Mouse (Mus musculus): ENCODE measurements around the gene Olfr50. TPM values are rescaled to one million over a fixed set of nuclear protein-coding genes. Genes with fewer than 3 reads are reported as not detected.

Gene Olfr50
- polyA plus RNA-seq (2015; fragmentation: Nextera tagmentation; extraction: Ambion mirVana) = not detected in 2 replicates

GRCm38 (mm10) chr2:36790238-36790637 is at the start of gene Olfr50:
TSS of gene Olfr50 (plus strand) at chr2:36790538.
- ATAC-seq = no peak
- WGBS = 77% methylated on average over 2 of the region's 2 CpGs

GRCm38 (mm10) chr2:36783976-36784375 is 6.4 kb upstream of the Olfr50 start, which contains the start of gene Olfr348:
TSS of gene Olfr348 (plus strand) at chr2:36784276.
- H3K27me3 ChIP-seq (ENCODE audit: control insufficient read depth, insufficient read depth, low read depth, low read length) = no peaks in the 10 kb centered on the region
- H3K4me2 ChIP-seq (ENCODE audit: low read length) = no peak within 1 kb of the TSS
- H3K4me3 ChIP-seq (ENCODE audit: low read depth, low read length) = no peak within 1 kb of the TSS
- H3K9ac ChIP-seq (ENCODE audit: low read depth, low read length) = no peak within 1 kb of the TSS
- no peak within 1 kb of the TSS for H3K27ac ChIP-seq (ENCODE audit: low read length)
- H3K9me3 ChIP-seq (replicated peaks; ENCODE audit: control insufficient read depth, low read length, poor library complexity, severe bottlenecking) = peaks cover 7% of the 10 kb centered on the region; the same call in 1 of the 2 replicates
- H3K36me3 ChIP-seq (ENCODE audit: control insufficient read depth, insufficient read depth, low read length) = no peaks in the 10 kb centered on the region
- no peaks in the 10 kb centered on the region for H3K4me1 ChIP-seq (ENCODE audit: control insufficient read depth, insufficient read depth, low read length)
- ATAC-seq = no peak
- 71% methylated on average over 2 of the region's 2 CpGs for WGBS

More at GRCm38 (mm10) chr2:36790238-36790637, at the start of gene Olfr50:
- no peak within 1 kb of the TSS for H3K4me3 ChIP-seq (ENCODE audit: low read depth, low read length)
- H3K9ac ChIP-seq (ENCODE audit: low read depth, low read length) = no peak within 1 kb of the TSS
- peaks cover 14% of the 10 kb centered on the region for H3K9me3 ChIP-seq (replicated peaks; ENCODE audit: control insufficient read depth, low read length, poor library complexity, severe bottlenecking)
- H3K4me2 ChIP-seq (ENCODE audit: low read length) = no peak within 1 kb of the TSS
- H3K36me3 ChIP-seq (ENCODE audit: control insufficient read depth, insufficient read depth, low read length) = no peaks in the 10 kb centered on the region
- no peak within 1 kb of the TSS for H3K27ac ChIP-seq (ENCODE audit: low read length)
- no peaks in the 10 kb centered on the region for H3K4me1 ChIP-seq (ENCODE audit: control insufficient read depth, insufficient read depth, low read length)
- H3K27me3 ChIP-seq (ENCODE audit: control insufficient read depth, insufficient read depth, low read depth, low read length) = no peaks in the 10 kb centered on the region

GRCm38 (mm10) chr2:36816932-36817331 is 26.6 kb downstream of the Olfr50 start, which contains the start of gene Olfr3:
TSS of gene Olfr3 (minus strand) at chr2:36817032.
- no peaks in the 10 kb centered on the region for H3K27me3 ChIP-seq (ENCODE audit: control insufficient read depth, insufficient read depth, low read depth, low read length)

GRCm38 (mm10) chr2:36846010-36846409 is 55.7 kb downstream of the Olfr50 start, which contains the start of gene Olfr350:
TSS of gene Olfr350 (plus strand) at chr2:36846310.
- peaks cover 21% of the 10 kb centered on the region for H3K9me3 ChIP-seq (replicated peaks; ENCODE audit: control insufficient read depth, low read length, poor library complexity, severe bottlenecking)
- H3K9ac ChIP-seq (ENCODE audit: low read depth, low read length) = no peak within 1 kb of the TSS
- H3K4me2 ChIP-seq (ENCODE audit: low read length) = no peak within 1 kb of the TSS
- no peaks in the 10 kb centered on the region for H3K27me3 ChIP-seq (ENCODE audit: control insufficient read depth, insufficient read depth, low read depth, low read length)
- no peak within 1 kb of the TSS for H3K4me3 ChIP-seq (ENCODE audit: low read depth, low read length)
- ATAC-seq = no peak
- H3K36me3 ChIP-seq (ENCODE audit: control insufficient read depth, insufficient read depth, low read length) = no peaks in the 10 kb centered on the region
- no peaks in the 10 kb centered on the region for H3K4me1 ChIP-seq (ENCODE audit: control insufficient read depth, insufficient read depth, low read length)
- 87% methylated on average over 1 of the region's 1 CpGs for WGBS
- H3K27ac ChIP-seq (ENCODE audit: low read length) = no peak within 1 kb of the TSS

More at GRCm38 (mm10) chr2:36816932-36817331, 26.6 kb downstream of the Olfr50 start, which contains the start of gene Olfr3:
- Histone ChIP-seq H3K36me3 (ENCODE audit: control insufficient read depth, insufficient read depth, low read length) (no peaks in the 10 kb centered on the region), H3K9ac (ENCODE audit: low read depth, low read length) (no peak within 1 kb of the TSS), H3K9me3 (replicated peaks; ENCODE audit: control insufficient read depth, low read length, poor library complexity, severe bottlenecking) (peaks cover 4% of the 10 kb centered on the region), H3K27ac (ENCODE audit: low read length) (no peak within 1 kb of the TSS), H3K4me2 (ENCODE audit: low read length) (no peak within 1 kb of the TSS), H3K4me1 (ENCODE audit: control insufficient read depth, insufficient read depth, low read length) (no peaks in the 10 kb centered on the region), H3K4me3 (ENCODE audit: low read depth, low read length) (no peak within 1 kb of the TSS)
- ATAC-seq = no peak
- WGBS = 81% methylated on average over 1 of the region's 1 CpGs

Other genes with a start within 250 kb of the Olfr50 start
- not detected in 2 replicates for gene Olfr344, start 223.9 kb upstream of the Olfr50 start, polyA plus RNA-seq (2015; fragmentation: Nextera tagmentation; extraction: Ambion mirVana)
- gene Olfr345, start 150.5 kb upstream of the Olfr50 start, polyA plus RNA-seq (2015; fragmentation: Nextera tagmentation; extraction: Ambion mirVana) = not detected in 2 replicates
- not detected in 2 replicates for gene Olfr346, start 104.8 kb upstream of the Olfr50 start, polyA plus RNA-seq (2015; fragmentation: Nextera tagmentation; extraction: Ambion mirVana)
- not detected in 2 replicates for gene Olfr347, start 58.6 kb upstream of the Olfr50 start, polyA plus RNA-seq (2015; fragmentation: Nextera tagmentation; extraction: Ambion mirVana)
- gene Olfr348, start 6.3 kb upstream of the Olfr50 start, polyA plus RNA-seq (2015; fragmentation: Nextera tagmentation; extraction: Ambion mirVana) = not detected in 2 replicates
- not detected in 2 replicates for gene Olfr3, start 26.5 kb downstream of the Olfr50 start, polyA plus RNA-seq (2015; fragmentation: Nextera tagmentation; extraction: Ambion mirVana)
- gene Olfr350, start 55.8 kb downstream of the Olfr50 start, polyA plus RNA-seq (2015; fragmentation: Nextera tagmentation; extraction: Ambion mirVana) = not detected in 2 replicates
- not detected in 2 replicates for gene Olfr351, start 72.1 kb downstream of the Olfr50 start, polyA plus RNA-seq (2015; fragmentation: Nextera tagmentation; extraction: Ambion mirVana)
- not detected in 2 replicates for gene Olfr352, start 77.9 kb downstream of the Olfr50 start, polyA plus RNA-seq (2015; fragmentation: Nextera tagmentation; extraction: Ambion mirVana)
- not detected in 2 replicates for gene Olfr353, start 102.4 kb downstream of the Olfr50 start, polyA plus RNA-seq (2015; fragmentation: Nextera tagmentation; extraction: Ambion mirVana)
- gene Olfr354, start 115.1 kb downstream of the Olfr50 start, polyA plus RNA-seq (2015; fragmentation: Nextera tagmentation; extraction: Ambion mirVana) = not detected in 2 replicates
- gene Olfr355, start 138.4 kb downstream of the Olfr50 start, polyA plus RNA-seq (2015; fragmentation: Nextera tagmentation; extraction: Ambion mirVana) = not detected in 2 replicates
- gene Olfr356, start 146.6 kb downstream of the Olfr50 start, polyA plus RNA-seq (2015; fragmentation: Nextera tagmentation; extraction: Ambion mirVana) = not detected in 2 replicates
- gene Olfr357, start 203.3 kb downstream of the Olfr50 start, polyA plus RNA-seq (2015; fragmentation: Nextera tagmentation; extraction: Ambion mirVana) = not detected in 2 replicates
- not detected in 2 replicates for gene Olfr358, start 218.8 kb downstream of the Olfr50 start, polyA plus RNA-seq (2015; fragmentation: Nextera tagmentation; extraction: Ambion mirVana)

Data from midbrain, embryonic 16.5 days (tissue).